Mouse (Mus musculus): ENCODE results near the gene Diaph3. TPM values are rescaled to one million over a fixed set of nuclear protein-coding genes. Genes with fewer than 3 reads are reported as not detected.

Diaph3 gene
- total and polyA plus RNA-seq, 3 experiments, result 0.21 to 4.6 (median 0.70) TPM

- H3K79me2 ChIP-seq (replicated peaks; ENCODE audit: control insufficient read depth, insufficient read depth, low read length), result no peaks in the 10 kb centered on the region
- intact Hi-C loops (cut with DNase I), result no loop called here
- no peak for DNase-seq
- no peaks in the 10 kb centered on the region for H3K36me3 ChIP-seq (ENCODE audit: control insufficient read depth, insufficient read depth, low read length)
- H3K4me3 ChIP-seq, result no peak overlapping the region
- no peaks in the 10 kb centered on the region for H3K27me3 ChIP-seq (ENCODE audit: control insufficient read depth, insufficient read depth, low read length)
- TF ChIP-seq EP300 (IDR thresholded peaks at IDR 0.05; ENCODE audit: insufficient read depth, low read depth, low read length) (no peak), POLR2A (IDR thresholded peaks at IDR 0.05; ENCODE audit: insufficient read depth, low read depth, low read length) (no peak), CTCF (IDR thresholded peaks at IDR 0.05) (no peak)
- no peak overlapping the region for H3K27ac ChIP-seq
- no peak overlapping the region for H3K9ac ChIP-seq (ENCODE audit: low read depth, low read length)
- H3K4me1 ChIP-seq (ENCODE audit: control insufficient read depth, insufficient read depth, low read length), result no peaks in the 10 kb centered on the region
- 81% methylated on average over 4 of the region's 4 CpGs for WGBS
These were observed 478.2 kb downstream of the Diaph3 start for GRCm38 (mm10) chr14:86662846-86663245.

- 95% methylated on average over 3 of the region's 3 CpGs for WGBS
- Histone ChIP-seq H3K79me2 (replicated peaks; ENCODE audit: control insufficient read depth, insufficient read depth, low read length) (no peaks in the 10 kb centered on the region), H3K27me3 (ENCODE audit: control insufficient read depth, insufficient read depth, low read length) (no peaks in the 10 kb centered on the region), H3K4me1 (ENCODE audit: control insufficient read depth, insufficient read depth, low read length) (no peaks in the 10 kb centered on the region; the same call in 1 of the 2 replicates), H3K9ac (ENCODE audit: low read depth, low read length) (no peak overlapping the region), H3K4me3 (no peak overlapping the region), H3K27ac (no peak overlapping the region), H3K36me3 (ENCODE audit: control insufficient read depth, insufficient read depth, low read length) (no peaks in the 10 kb centered on the region)
- no peak for DNase-seq
- TF ChIP-seq CTCF (IDR thresholded peaks at IDR 0.05) (no peak), EP300 (IDR thresholded peaks at IDR 0.05; ENCODE audit: insufficient read depth, low read depth, low read length) (no peak), POLR2A (IDR thresholded peaks at IDR 0.05; ENCODE audit: insufficient read depth, low read depth, low read length) (no peak)
- intact Hi-C loops (cut with DNase I), result no loop called here
These were observed 480.5 kb downstream of the Diaph3 start for GRCm38 (mm10) chr14:86660556-86660955.

- H3K4me3 ChIP-seq, result no peak overlapping the region
- H3K79me2 ChIP-seq (replicated peaks; ENCODE audit: control insufficient read depth, insufficient read depth, low read length), result no peaks in the 10 kb centered on the region
- no peak overlapping the region for H3K27ac ChIP-seq
- DNase-seq, result no peak
- intact Hi-C loops (cut with DNase I), result no loop called here
- no peak for TF ChIP-seq POLR2A (IDR thresholded peaks at IDR 0.05; ENCODE audit: insufficient read depth, low read depth, low read length)
- TF ChIP-seq EP300 (IDR thresholded peaks at IDR 0.05; ENCODE audit: insufficient read depth, low read depth, low read length), result no peak
- no peak for TF ChIP-seq CTCF (IDR thresholded peaks at IDR 0.05)
- H3K4me1 ChIP-seq (ENCODE audit: control insufficient read depth, insufficient read depth, low read length), result no peaks in the 10 kb centered on the region; the same call in 1 of the 2 replicates
- H3K27me3 ChIP-seq (ENCODE audit: control insufficient read depth, insufficient read depth, low read length), result no peaks in the 10 kb centered on the region
- H3K9ac ChIP-seq (ENCODE audit: low read depth, low read length), result no peak overlapping the region
- 27% methylated on average over 5 of the region's 5 CpGs for WGBS
- no peaks in the 10 kb centered on the region for H3K36me3 ChIP-seq (ENCODE audit: control insufficient read depth, insufficient read depth, low read length)
These were observed 484.8 kb downstream of the Diaph3 start for GRCm38 (mm10) chr14:86656262-86656661.

- no peak for TF ChIP-seq POLR2A (IDR thresholded peaks at IDR 0.05; ENCODE audit: insufficient read depth, low read depth, low read length)
- Histone ChIP-seq H3K27me3 (ENCODE audit: control insufficient read depth, insufficient read depth, low read length) (no peaks in the 10 kb centered on the region), H3K4me1 (ENCODE audit: control insufficient read depth, insufficient read depth, low read length) (no peaks in the 10 kb centered on the region), H3K9ac (ENCODE audit: low read depth, low read length) (no peak overlapping the region), H3K36me3 (ENCODE audit: control insufficient read depth, insufficient read depth, low read length) (no peaks in the 10 kb centered on the region), H3K79me2 (replicated peaks; ENCODE audit: control insufficient read depth, insufficient read depth, low read length) (no peaks in the 10 kb centered on the region), H3K4me3 (no peak overlapping the region), H3K27ac (no peak overlapping the region)
- DNase-seq, result no peak
- intact Hi-C loops (cut with DNase I), result no loop called here
- 79% methylated on average over 7 of the region's 7 CpGs for WGBS
These were observed 494.4 kb downstream of the Diaph3 start for GRCm38 (mm10) chr14:86646499-86647120.

GRCm38 (mm10) chr14:86642831-86643241, 498.2 kb downstream of the Diaph3 start:
- TF ChIP-seq CTCF (IDR thresholded peaks at IDR 0.05), result no peak
- TF ChIP-seq POLR2A (IDR thresholded peaks at IDR 0.05; ENCODE audit: insufficient read depth, low read depth, low read length), result no peak
- no peak for TF ChIP-seq EP300 (IDR thresholded peaks at IDR 0.05; ENCODE audit: insufficient read depth, low read depth, low read length)

GRCm38 (mm10) chr14:86641839-86642238, 499.2 kb downstream of the Diaph3 start:
- intact Hi-C loops (cut with DNase I), result no loop called here
- no peak for DNase-seq
- Histone ChIP-seq H3K27me3 (ENCODE audit: control insufficient read depth, insufficient read depth, low read length) (no peaks in the 10 kb centered on the region), H3K36me3 (ENCODE audit: control insufficient read depth, insufficient read depth, low read length) (no peaks in the 10 kb centered on the region), H3K4me1 (ENCODE audit: control insufficient read depth, insufficient read depth, low read length) (no peaks in the 10 kb centered on the region), H3K9ac (ENCODE audit: low read depth, low read length) (no peak overlapping the region), H3K4me3 (no peak overlapping the region), H3K27ac (no peak overlapping the region), H3K79me2 (replicated peaks; ENCODE audit: control insufficient read depth, insufficient read depth, low read length) (no peaks in the 10 kb centered on the region)
- WGBS, result 97% methylated on average over 3 of the region's 3 CpGs
- TF ChIP-seq POLR2A (IDR thresholded peaks at IDR 0.05; ENCODE audit: insufficient read depth, low read depth, low read length), result no peak
- no peak for TF ChIP-seq CTCF (IDR thresholded peaks at IDR 0.05)
- TF ChIP-seq EP300 (IDR thresholded peaks at IDR 0.05; ENCODE audit: insufficient read depth, low read depth, low read length), result no peak

More at GRCm38 (mm10) chr14:86642831-86643241, 498.2 kb downstream of the Diaph3 start:
- no peaks in the 10 kb centered on the region for H3K27me3 ChIP-seq (ENCODE audit: control insufficient read depth, insufficient read depth, low read length)
- DNase-seq, result no peak
- H3K4me3 ChIP-seq, result no peak overlapping the region
- H3K27ac ChIP-seq, result no peak overlapping the region
- H3K4me1 ChIP-seq (ENCODE audit: control insufficient read depth, insufficient read depth, low read length), result no peaks in the 10 kb centered on the region
- no peak overlapping the region for H3K9ac ChIP-seq (ENCODE audit: low read depth, low read length)
- H3K36me3 ChIP-seq (ENCODE audit: control insufficient read depth, insufficient read depth, low read length), result no peaks in the 10 kb centered on the region
- no peaks in the 10 kb centered on the region for H3K79me2 ChIP-seq (replicated peaks; ENCODE audit: control insufficient read depth, insufficient read depth, low read length)
- WGBS, result 83% methylated on average over 7 of the region's 7 CpGs
- intact Hi-C loops (cut with DNase I), result no loop called here
